Mouse (Mus musculus): ENCODE data around the gene E130308A19Rik. TPM values are rescaled to one million over a fixed set of nuclear protein-coding genes. Genes with fewer than 3 reads are reported as not detected.

E130308A19Rik gene
- polyA plus RNA-seq, 1 experiment from 2014 or later, result 14.9 TPM

DNA sequence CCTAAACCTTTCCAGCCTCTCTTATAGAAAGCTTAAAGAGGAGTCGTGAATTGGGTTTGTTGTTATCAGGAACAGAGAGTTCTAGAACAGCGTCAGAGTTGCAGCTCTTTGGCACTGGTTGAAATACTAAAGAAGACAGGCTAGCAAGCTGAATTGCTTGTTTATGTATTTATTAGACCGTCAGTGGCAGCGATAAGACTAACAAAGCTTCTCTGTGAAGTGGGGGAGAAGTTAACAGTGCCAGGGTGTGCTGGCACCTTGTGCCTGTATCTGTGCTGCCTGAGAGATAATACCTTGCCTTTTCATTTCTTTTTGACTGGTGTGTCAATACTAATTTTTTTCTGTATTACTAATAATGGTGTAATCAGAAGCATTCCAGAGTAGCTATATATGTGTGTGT lies 2.2 kb downstream of the E130308A19Rik start:
- H3K4me3 ChIP-seq (ENCODE audit: low read depth, low read length), result no peak overlapping the region
- H3K27me3 ChIP-seq (replicated peaks; ENCODE audit: control insufficient read depth, insufficient read depth, low read length), result no peaks in the 10 kb centered on the region
- no peaks in the 10 kb centered on the region for H3K36me3 ChIP-seq (ENCODE audit: control insufficient read depth, insufficient read depth, low read length)
- no peak overlapping the region for H3K27ac ChIP-seq (replicated peaks; ENCODE audit: low read depth, low read length)
- H3K4me1 ChIP-seq (ENCODE audit: control insufficient read depth, insufficient read depth, low read length), result 0 out of 2 replicates have a peak, but pooled peaks cover 11% of the 10 kb centered on the region
- ATAC-seq (ENCODE audit: low read depth), result no peak
- no peak overlapping the region for H3K4me2 ChIP-seq (ENCODE audit: low read depth, low read length)
- no peak overlapping the region for H3K9ac ChIP-seq (ENCODE audit: low read depth, low read length)
- no peak for DNase-seq (ENCODE audit: low spot score)
- WGBS, result 66% methylated on average over 4 of the region's 4 CpGs
- no peaks in the 10 kb centered on the region for H3K9me3 ChIP-seq (ENCODE audit: control insufficient read depth, low read length)

DNA sequence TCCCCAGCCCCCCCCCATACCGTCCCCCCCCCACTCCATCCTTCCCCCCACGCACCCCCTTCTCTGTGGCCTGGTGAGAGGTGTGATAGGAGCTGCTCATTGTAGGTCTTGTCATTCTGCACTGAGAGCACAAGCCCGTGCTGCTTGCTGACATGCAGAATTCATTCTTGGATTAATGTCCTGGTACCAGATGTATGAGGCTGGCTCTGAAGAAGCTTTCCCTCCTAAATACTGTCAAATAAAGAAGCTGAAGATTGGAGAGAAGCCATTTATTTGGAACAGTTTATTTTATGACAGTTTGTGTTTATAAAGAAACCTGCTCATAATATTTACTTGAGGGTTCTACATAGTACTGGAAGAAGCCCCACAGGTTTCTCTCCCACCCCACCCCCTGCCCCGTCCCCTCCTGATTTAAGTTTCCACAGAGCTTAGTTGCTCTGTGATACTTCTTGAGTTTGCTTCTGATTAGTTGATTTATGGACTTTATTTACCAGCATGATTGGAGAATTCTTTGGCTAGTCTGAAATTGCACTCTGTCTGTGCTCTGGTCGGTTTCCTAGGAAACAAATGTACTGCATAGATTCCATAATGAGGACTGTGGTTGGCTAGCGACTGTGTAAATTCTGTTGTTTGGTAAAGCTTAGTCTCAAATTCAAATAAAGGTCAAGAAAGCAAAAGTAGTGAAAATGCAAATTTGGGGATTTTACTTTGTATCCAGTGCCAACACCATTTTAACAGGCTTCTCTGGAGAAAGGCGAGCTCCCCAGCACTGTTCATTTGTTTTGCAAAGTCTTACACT lies 3.3 kb downstream of the E130308A19Rik start:
- Histone ChIP-seq H3K27ac (replicated peaks; ENCODE audit: low read depth, low read length) (0 out of 2 replicates have a peak overlapping the region, but pooled peaks have one; percentile 44), H3K27me3 (replicated peaks; ENCODE audit: control insufficient read depth, insufficient read depth, low read length) (no peaks in the 10 kb centered on the region)
- peak; percentile 53 for DNase-seq (ENCODE audit: low spot score)

GRCm38 (mm10) chr4:59630122-59630521 lies 4.1 kb downstream of the E130308A19Rik start:
- H3K27ac ChIP-seq (replicated peaks; ENCODE audit: low read depth, low read length), result 0 out of 2 replicates have a peak overlapping the region, but pooled peaks have one; percentile 44

More for the DNA sequence above, 3.3 kb downstream of the E130308A19Rik start:
- Histone ChIP-seq H3K4me1 (ENCODE audit: control insufficient read depth, insufficient read depth, low read length) (0 out of 2 replicates have a peak, but pooled peaks cover 11% of the 10 kb centered on the region), H3K4me2 (ENCODE audit: low read depth, low read length) (0 out of 2 replicates have a peak overlapping the region, but pooled peaks have one; percentile 15), H3K4me3 (ENCODE audit: low read depth, low read length) (no peak overlapping the region), H3K9me3 (ENCODE audit: control insufficient read depth, low read length) (no peaks in the 10 kb centered on the region), H3K9ac (ENCODE audit: low read depth, low read length) (no peak overlapping the region), H3K36me3 (ENCODE audit: control insufficient read depth, insufficient read depth, low read length) (no peaks in the 10 kb centered on the region)
- WGBS, result 26% methylated on average over 7 of the region's 7 CpGs
- ATAC-seq (ENCODE audit: low read depth), result no peak

DNA sequence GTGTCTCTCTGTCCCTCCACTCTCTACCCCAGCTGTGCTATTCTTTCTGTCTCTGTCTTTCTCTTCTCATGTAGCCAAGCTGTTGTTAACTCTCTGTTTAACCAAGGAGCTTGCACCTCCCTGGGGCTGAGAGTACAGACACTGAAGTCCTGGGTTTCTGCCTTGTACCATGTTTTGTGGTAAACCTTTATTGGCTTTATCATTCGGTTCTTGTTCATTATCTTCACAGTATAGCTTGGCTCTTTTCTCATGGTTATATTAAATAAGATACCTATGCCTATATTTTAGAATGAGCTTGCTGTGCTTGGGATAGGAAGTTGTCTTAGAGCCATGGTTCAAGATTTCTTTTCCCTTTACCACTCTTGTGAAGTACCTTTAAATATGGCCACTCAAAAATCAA lies 8.5 kb downstream of the E130308A19Rik start:
- no peaks in the 10 kb centered on the region for H3K36me3 ChIP-seq (ENCODE audit: control insufficient read depth, insufficient read depth, low read length)
- no peaks in the 10 kb centered on the region for H3K27me3 ChIP-seq (replicated peaks; ENCODE audit: control insufficient read depth, insufficient read depth, low read length)
- 0 out of 2 replicates have a peak, but pooled peaks cover 2% of the 10 kb centered on the region for H3K4me1 ChIP-seq (ENCODE audit: control insufficient read depth, insufficient read depth, low read length)
- H3K27ac ChIP-seq (replicated peaks; ENCODE audit: low read depth, low read length), result no peak overlapping the region
- H3K4me3 ChIP-seq (ENCODE audit: low read depth, low read length), result no peak overlapping the region
- DNase-seq (ENCODE audit: low spot score), result no peak
- no peaks in the 10 kb centered on the region for H3K9me3 ChIP-seq (ENCODE audit: control insufficient read depth, low read length)
- no peak overlapping the region for H3K9ac ChIP-seq (ENCODE audit: low read depth, low read length)
- ATAC-seq (ENCODE audit: low read depth), result no peak
- H3K4me2 ChIP-seq (ENCODE audit: low read depth, low read length), result no peak overlapping the region
- WGBS, result 82% methylated on average over 1 of the region's 1 CpGs

More at GRCm38 (mm10) chr4:59630122-59630521, 4.1 kb downstream of the E130308A19Rik start:
- H3K4me1 ChIP-seq (ENCODE audit: control insufficient read depth, insufficient read depth, low read length), result 0 out of 2 replicates have a peak, but pooled peaks cover 9% of the 10 kb centered on the region
- H3K4me2 ChIP-seq (ENCODE audit: low read depth, low read length), result no peak overlapping the region
- ATAC-seq (ENCODE audit: low read depth) (no peak), DNase-seq (ENCODE audit: low spot score) (no peak)
- H3K9ac ChIP-seq (ENCODE audit: low read depth, low read length), result no peak overlapping the region
- 59% methylated on average over 9 of the region's 9 CpGs for WGBS
- H3K36me3 ChIP-seq (ENCODE audit: control insufficient read depth, insufficient read depth, low read length), result no peaks in the 10 kb centered on the region
- H3K4me3 ChIP-seq (ENCODE audit: low read depth, low read length), result no peak overlapping the region
- no peaks in the 10 kb centered on the region for H3K9me3 ChIP-seq (ENCODE audit: control insufficient read depth, low read length)
- H3K27me3 ChIP-seq (replicated peaks; ENCODE audit: control insufficient read depth, insufficient read depth, low read length), result no peaks in the 10 kb centered on the region

- no peak overlapping the region for H3K4me2 ChIP-seq (ENCODE audit: low read depth, low read length)
- no peaks in the 10 kb centered on the region for H3K36me3 ChIP-seq (ENCODE audit: control insufficient read depth, insufficient read depth, low read length)
- H3K27me3 ChIP-seq (replicated peaks; ENCODE audit: control insufficient read depth, insufficient read depth, low read length), result no peaks in the 10 kb centered on the region
- H3K9ac ChIP-seq (ENCODE audit: low read depth, low read length), result no peak overlapping the region
- no peak overlapping the region for H3K4me3 ChIP-seq (ENCODE audit: low read depth, low read length)
- H3K9me3 ChIP-seq (ENCODE audit: control insufficient read depth, low read length), result no peaks in the 10 kb centered on the region
- ATAC-seq (ENCODE audit: low read depth), result no peak
- H3K4me1 ChIP-seq (ENCODE audit: control insufficient read depth, insufficient read depth, low read length), result no peaks in the 10 kb centered on the region
- H3K27ac ChIP-seq (replicated peaks; ENCODE audit: low read depth, low read length), result no peak overlapping the region
- DNase-seq (ENCODE audit: low spot score), result no peak
Measured at GRCm38 (mm10) chr4:59639163-59639562, 13.2 kb downstream of the E130308A19Rik start.

DNA sequence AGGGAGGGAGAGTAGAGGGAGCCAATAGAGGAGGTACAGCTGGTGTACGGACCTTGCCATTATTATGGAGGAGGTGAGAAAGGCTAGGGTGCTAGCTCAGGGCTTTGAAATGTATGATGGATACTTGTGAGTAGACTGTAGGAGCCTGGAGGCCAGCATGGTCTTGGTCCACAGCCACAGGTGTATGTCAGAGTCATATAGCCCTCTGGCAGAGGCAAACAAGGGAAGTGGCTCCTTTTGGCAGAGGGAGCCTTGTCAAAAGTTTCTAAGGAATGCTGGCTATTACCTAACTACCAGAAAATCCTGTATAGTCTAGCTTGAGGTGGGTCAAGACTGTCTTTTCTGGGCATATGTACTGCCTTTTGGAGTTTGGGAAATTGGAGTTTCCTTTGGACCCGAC lies 14.7 kb downstream of the E130308A19Rik start:
- Histone ChIP-seq H3K27me3 (replicated peaks; ENCODE audit: control insufficient read depth, insufficient read depth, low read length) (no peaks in the 10 kb centered on the region), H3K9ac (ENCODE audit: low read depth, low read length) (no peak overlapping the region), H3K4me2 (ENCODE audit: low read depth, low read length) (no peak overlapping the region), H3K4me3 (ENCODE audit: low read depth, low read length) (no peak overlapping the region), H3K9me3 (ENCODE audit: control insufficient read depth, low read length) (no peaks in the 10 kb centered on the region), H3K4me1 (ENCODE audit: control insufficient read depth, insufficient read depth, low read length) (no peaks in the 10 kb centered on the region), H3K27ac (replicated peaks; ENCODE audit: low read depth, low read length) (no peak overlapping the region), H3K36me3 (ENCODE audit: control insufficient read depth, insufficient read depth, low read length) (no peaks in the 10 kb centered on the region)
- no peak for DNase-seq (ENCODE audit: low spot score)
- no peak for ATAC-seq (ENCODE audit: low read depth)
- WGBS, result 91% methylated on average over 2 of the region's 2 CpGs

- 88% methylated on average over 3 of the region's 3 CpGs for WGBS
- no peak for ATAC-seq (ENCODE audit: low read depth)
Measured at GRCm38 (mm10) chr4:59642039-59642438, 16.0 kb downstream of the E130308A19Rik start.

DNA sequence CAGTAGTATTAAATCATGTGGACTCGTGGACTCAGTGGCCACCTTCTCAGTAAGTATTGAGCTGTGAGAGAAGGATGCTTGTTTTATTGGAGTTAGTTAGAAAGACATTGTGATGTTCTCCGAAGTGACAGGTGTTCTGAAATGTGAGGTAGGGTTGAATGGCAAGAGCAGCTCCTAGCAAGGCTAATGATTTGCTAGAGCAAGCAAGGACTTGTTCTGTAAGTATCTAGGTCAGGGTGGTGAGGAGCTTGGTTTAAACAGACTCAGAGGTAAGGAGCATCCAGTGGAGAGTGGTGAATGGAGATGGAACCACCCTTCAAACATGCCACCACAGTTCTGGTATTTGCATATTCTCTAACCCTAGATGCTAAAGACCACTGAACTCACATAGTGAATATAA lies 16.6 kb downstream of the E130308A19Rik start:
- H3K27ac ChIP-seq (replicated peaks; ENCODE audit: low read depth, low read length), result no peak overlapping the region
- 74% methylated on average over 2 of the region's 2 CpGs for WGBS

More at GRCm38 (mm10) chr4:59642039-59642438, 16.0 kb downstream of the E130308A19Rik start:
- H3K4me1 ChIP-seq (ENCODE audit: control insufficient read depth, insufficient read depth, low read length), result no peaks in the 10 kb centered on the region
- H3K4me2 ChIP-seq (ENCODE audit: low read depth, low read length), result no peak overlapping the region
- no peak overlapping the region for H3K9ac ChIP-seq (ENCODE audit: low read depth, low read length)
- H3K27me3 ChIP-seq (replicated peaks; ENCODE audit: control insufficient read depth, insufficient read depth, low read length), result no peaks in the 10 kb centered on the region
- no peaks in the 10 kb centered on the region for H3K36me3 ChIP-seq (ENCODE audit: control insufficient read depth, insufficient read depth, low read length)
- no peak for DNase-seq (ENCODE audit: low spot score)
- no peaks in the 10 kb centered on the region for H3K9me3 ChIP-seq (ENCODE audit: control insufficient read depth, low read length)
- H3K27ac ChIP-seq (replicated peaks; ENCODE audit: low read depth, low read length), result no peak overlapping the region
- no peak overlapping the region for H3K4me3 ChIP-seq (ENCODE audit: low read depth, low read length)

GRCm38 (mm10) chr4:59644431-59644830 lies 18.4 kb downstream of the E130308A19Rik start:
- no peak overlapping the region for H3K27ac ChIP-seq (replicated peaks; ENCODE audit: low read depth, low read length)
- 82% methylated on average over 3 of the region's 3 CpGs for WGBS
- no peaks in the 10 kb centered on the region for H3K4me1 ChIP-seq (ENCODE audit: control insufficient read depth, insufficient read depth, low read length)
- H3K27me3 ChIP-seq (replicated peaks; ENCODE audit: control insufficient read depth, insufficient read depth, low read length), result no peaks in the 10 kb centered on the region
- no peaks in the 10 kb centered on the region for H3K9me3 ChIP-seq (ENCODE audit: control insufficient read depth, low read length)
- no peak for ATAC-seq (ENCODE audit: low read depth)
- H3K9ac ChIP-seq (ENCODE audit: low read depth, low read length), result no peak overlapping the region
- no peak for DNase-seq (ENCODE audit: low spot score)
- no peak overlapping the region for H3K4me3 ChIP-seq (ENCODE audit: low read depth, low read length)
- H3K4me2 ChIP-seq (ENCODE audit: low read depth, low read length), result no peak overlapping the region
- no peaks in the 10 kb centered on the region for H3K36me3 ChIP-seq (ENCODE audit: control insufficient read depth, insufficient read depth, low read length)

More for the DNA sequence above, 16.6 kb downstream of the E130308A19Rik start:
- ATAC-seq (ENCODE audit: low read depth) (no peak), DNase-seq (ENCODE audit: low spot score) (no peak)
- Histone ChIP-seq H3K36me3 (ENCODE audit: control insufficient read depth, insufficient read depth, low read length) (no peaks in the 10 kb centered on the region), H3K9ac (ENCODE audit: low read depth, low read length) (no peak overlapping the region), H3K4me3 (ENCODE audit: low read depth, low read length) (no peak overlapping the region), H3K9me3 (ENCODE audit: control insufficient read depth, low read length) (no peaks in the 10 kb centered on the region), H3K4me2 (ENCODE audit: low read depth, low read length) (no peak overlapping the region), H3K27me3 (replicated peaks; ENCODE audit: control insufficient read depth, insufficient read depth, low read length) (no peaks in the 10 kb centered on the region), H3K4me1 (ENCODE audit: control insufficient read depth, insufficient read depth, low read length) (no peaks in the 10 kb centered on the region)

Measured in embryonic facial prominence, embryonic 14.5 days (tissue).